Mouse (Mus musculus): ENCODE measurements around the gene Hspb11. TPM values are rescaled to one million over a fixed set of nuclear protein-coding genes. Genes with fewer than 3 reads are reported as not detected.

Gene Hspb11
- total RNA-seq, 2 experiments from 2014 or later: 14.6 TPM

- no peak for DNase-seq
- intact Hi-C loops (cut with DNase I): no loop called here
Observed at GRCm38 (mm10) chr4:107302832-107303231, 49.4 kb downstream of the Hspb11 start.

- intact Hi-C loops (cut with DNase I): no loop called here
- DNase-seq: no peak
Observed at GRCm38 (mm10) chr4:107303531-107303930, 50.1 kb downstream of the Hspb11 start.

- intact Hi-C loops (cut with DNase I): no loop called here
- no peak for DNase-seq
Observed at GRCm38 (mm10) chr4:107306966-107307365, 53.6 kb downstream of the Hspb11 start, which contains the start of gene Dio1. TSS of gene Dio1 (minus strand) at chr4:107307169.

GRCm38 (mm10) chr4:107313690-107314478 lies 60.5 kb downstream of the Hspb11 start, which contains the start of gene Yipf1:
TSS of gene Yipf1 (plus strand) at chr4:107314363.
- intact Hi-C loops (cut with DNase I): loop anchor here (2.0 kb wide), 2 partner anchors 59 to 135 kb away; partner anchors contain the start of genes Tceanc2 and Tmem59
- DNase-seq: peak; percentile 88 to 92

GRCm38 (mm10) chr4:107314479-107314805 lies 61.0 kb downstream of the Hspb11 start:
- intact Hi-C loops (cut with DNase I): loop anchor here (2.0 kb wide), 2 partner anchors 60 to 136 kb away; partner anchors contain the start of genes Tceanc2 and Tmem59

GRCm38 (mm10) chr4:107318646-107319045 lies 65.3 kb downstream of the Hspb11 start:
- DNase-seq: no peak
- intact Hi-C loops (cut with DNase I): no loop called here

More at GRCm38 (mm10) chr4:107314479-107314805, 61.0 kb downstream of the Hspb11 start:
- DNase-seq: no peak

GRCm38 (mm10) chr4:107321041-107321440 lies 67.6 kb downstream of the Hspb11 start:
- no peak for DNase-seq
- intact Hi-C loops (cut with DNase I): no loop called here

GRCm38 (mm10) chr4:107323113-107323512 lies 69.7 kb downstream of the Hspb11 start:
- intact Hi-C loops (cut with DNase I): no loop called here

GRCm38 (mm10) chr4:107328530-107328929 lies 75.1 kb downstream of the Hspb11 start:
- no peak for DNase-seq
- intact Hi-C loops (cut with DNase I): no loop called here

More at GRCm38 (mm10) chr4:107323113-107323512, 69.7 kb downstream of the Hspb11 start:
- no peak for DNase-seq

Other genes with a start within 250 kb of the Hspb11 start
- 10 to 100 TPM; 90.0 to 98.9 TPM for gene Mrpl37, start 186.7 kb upstream of the Hspb11 start, total RNA-seq (2021)
- gene Cyb5rl, start 186.6 kb upstream of the Hspb11 start, total RNA-seq (2021): 10 to 100 TPM; 11.7 to 14.5 TPM
- not detected for gene Cdcp2, start 156.7 kb upstream of the Hspb11 start, total RNA-seq (2021)
- gene Tmem59, start 75.2 kb upstream of the Hspb11 start, total RNA-seq (2021): 100 to 1,000 TPM; 149 to 155 TPM
- gene Tceanc2, start 74.5 kb upstream of the Hspb11 start, total RNA-seq (2021): 10 to 100 TPM; 11.8 to 12.5 TPM
- gene Ldlrad1, start 44.4 kb upstream of the Hspb11 start, total RNA-seq (2021): under 1 TPM in 1 of 2 experiments, not detected in 1; 0.33 TPM
- 10 to 100 TPM; 11.1 to 14.1 TPM for gene Lrrc42, start 61 bp upstream of the Hspb11 start, total RNA-seq (2021)
- gene Dio1, start 53.6 kb downstream of the Hspb11 start, total RNA-seq (2021): under 1 TPM in 1 of 2 experiments, not detected in 1; 0.12 TPM
- 10 to 100 TPM; 22.3 to 25.3 TPM for gene Yipf1, start 60.8 kb downstream of the Hspb11 start, total RNA-seq (2021)
- 10 to 100 TPM; 11.5 to 12.8 TPM for gene Ndc1, start 114.2 kb downstream of the Hspb11 start, total RNA-seq (2021)
- under 1 TPM; 0.17 to 0.31 TPM for gene Glis1, start 181.0 kb downstream of the Hspb11 start, total RNA-seq (2021)

Measured in heart, postnatal 14 days (tissue).